In the genomic region with DNA sequence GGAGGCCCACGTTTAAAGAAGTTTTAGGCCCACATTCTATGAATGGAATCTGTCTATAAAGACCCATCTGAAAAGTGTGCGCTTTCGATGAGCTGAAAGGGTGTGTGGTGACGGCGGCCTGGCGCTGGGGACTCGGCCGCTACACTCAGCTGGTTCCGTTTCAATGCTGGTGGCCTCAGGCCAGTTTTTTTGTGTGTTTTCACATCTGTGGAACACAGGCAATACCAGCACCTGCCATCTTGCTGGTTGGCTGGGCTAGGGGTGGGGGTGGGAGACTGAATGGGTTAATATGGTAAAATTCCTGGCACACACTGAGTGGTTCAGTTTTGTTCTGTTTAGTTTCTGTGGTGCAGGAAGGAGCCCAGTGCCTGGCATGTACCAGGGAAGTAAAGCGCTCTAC, we compare ENCODE assay signal across 12 mouse cellular contexts. TPM values are rescaled to one million over a fixed set of nuclear protein-coding genes. Genes with fewer than 3 reads are reported as not detected.
A peak's percentile ranks its signal among the peaks of the same experiment; 100 is the strongest.
DNase-seq lines count a peak whose midpoint lies in the region; ATAC-seq and TF ChIP-seq lines count a peak whose summit lies in the region.
"Had no signal": no experiment of that assay in that cellular context is flagged by ENCODE, and none has a peak within 500 bp of the region (broad histone marks: within the 10 kb centered on the region; RNA-seq: fewer than 3 reads in every experiment).

No protein-coding gene starts in this region.

- H3K9ac ChIP-seq in limb, embryonic 12.5 days (replicated peaks): no peak overlapping the region
- no peak overlapping the region for H3K9ac ChIP-seq in liver, embryonic 15.5 days
- H3K9ac ChIP-seq: lung, embryonic 15.5 days had no signal

- no peak for ATAC-seq in limb, embryonic 12.5 days (ENCODE audit: insufficient number of reproducible peaks, insufficient read depth, low FRiP score, low TSS enrichment, low read depth)
- ATAC-seq in liver, embryonic 15.5 days (ENCODE audit: insufficient read depth): no peak

- no peak overlapping the region for H3K4me3 ChIP-seq in gastrocnemius, adult 2 months
- H3K4me3 ChIP-seq in limb, embryonic 12.5 days (replicated peaks): no peak overlapping the region
- H3K4me3 ChIP-seq in limb, embryonic 10.5 days: no peak overlapping the region
- no peak overlapping the region for H3K4me3 ChIP-seq in liver, embryonic 15.5 days (replicated peaks)
- H3K4me3 ChIP-seq: lung, embryonic 15.5 days had no signal

- 0 out of 2 replicates have a peak, but pooled peaks cover 3% of the 10 kb centered on the region for H3K4me1 ChIP-seq in limb, embryonic 12.5 days (replicated peaks)
- H3K4me1 ChIP-seq in limb, embryonic 10.5 days: 0 out of 2 replicates have a peak, but pooled peaks cover 3% of the 10 kb centered on the region
- peaks cover 79% of the 10 kb centered on the region for H3K4me1 ChIP-seq in liver, embryonic 15.5 days (replicated peaks)
- H3K4me1 ChIP-seq: lung, embryonic 15.5 days had no signal

- 82% methylated on average over 10 of the region's 10 CpGs for WGBS in limb, embryonic 12.5 days
- WGBS in limb, embryonic 10.5 days: 92% methylated on average over 10 of the region's 10 CpGs
- WGBS in liver, embryonic 15.5 days (ENCODE audit: insufficient replicate concordance): 83% methylated on average over 10 of the region's 10 CpGs

- no peaks in the 10 kb centered on the region for H3K9me3 ChIP-seq in limb, embryonic 12.5 days
- H3K9me3 ChIP-seq in limb, embryonic 10.5 days (replicated peaks): no peaks in the 10 kb centered on the region
- no peaks in the 10 kb centered on the region for H3K9me3 ChIP-seq in liver, embryonic 15.5 days (replicated peaks)
- H3K9me3 ChIP-seq: lung, embryonic 15.5 days had no signal

- intact Hi-C loops in gastrocnemius, adult 2 months (cut with DNase I): loop anchor here (5.0 kb wide), 1 partner anchor 34 kb away; no protein-coding TSS in a partner anchor

- TF ChIP-seq CTCF in gastrocnemius, adult 2 months (IDR thresholded peaks at IDR 0.05): no peak

- peak; percentile 33 for DNase-seq in gastrocnemius, adult 2 months
- no peak for DNase-seq in gastrocnemius, adult 8-10 months (ENCODE audit: low spot score in 2 of 2)
- DNase-seq in limb, embryonic 10.5 days (ENCODE audit: low spot score): no peak
- DNase-seq in brain, adult 2 months (ENCODE audit: low read depth, low spot score): peak; percentile 48
- no peak for DNase-seq in adrenal gland, adult 2 months
- no peak for DNase-seq in thymus, adult 18-20 months
- DNase-seq: adrenal gland, postnatal 36 days; cerebellum, adult 8-10 months had no signal

- peaks cover 4% of the 10 kb centered on the region; the same call in 1 of the 2 replicates for H3K36me3 ChIP-seq in limb, embryonic 12.5 days
- no peaks in the 10 kb centered on the region for H3K36me3 ChIP-seq in limb, embryonic 10.5 days
- H3K36me3 ChIP-seq in liver, embryonic 15.5 days (replicated peaks): peaks cover 22% of the 10 kb centered on the region
- H3K36me3 ChIP-seq: lung, embryonic 15.5 days had no signal

- H3K27me3 ChIP-seq in limb, embryonic 12.5 days: no peaks in the 10 kb centered on the region
- H3K27me3 ChIP-seq in limb, embryonic 10.5 days (ENCODE audit: low read depth, poor library complexity, severe bottlenecking): no peaks in the 10 kb centered on the region
- H3K27me3 ChIP-seq in liver, embryonic 15.5 days: no peaks in the 10 kb centered on the region
- H3K27me3 ChIP-seq: lung, embryonic 15.5 days had no signal

- no peak overlapping the region for H3K4me2 ChIP-seq in limb, embryonic 12.5 days
- no peak overlapping the region for H3K4me2 ChIP-seq in liver, embryonic 15.5 days
- H3K4me2 ChIP-seq: lung, embryonic 15.5 days had no signal

- H3K27ac ChIP-seq in gastrocnemius, adult 2 months: no peak overlapping the region
- 0 out of 2 replicates have a peak overlapping the region, but pooled peaks have one; percentile 12 for H3K27ac ChIP-seq in limb, embryonic 12.5 days
- no peak overlapping the region for H3K27ac ChIP-seq in limb, embryonic 10.5 days
- peak overlapping the region; percentile 77 for H3K27ac ChIP-seq in liver, embryonic 15.5 days (replicated peaks)
- H3K27ac ChIP-seq: lung, embryonic 15.5 days had no signal

RNA-seq across cellular contexts. Expression of a gene that starts 15.0 kb away (rescaled TPM):
- total RNA-seq in gastrocnemius, adult 2 months (2021): 10 to 100 TPM in 1 of 2 experiments, 1 to 10 TPM in 1; 6.5 to 10.1 TPM
- total RNA-seq in gastrocnemius, adult 8-10 months (2022): 1 to 10 TPM; 7.5 to 9.7 (median 8.8) TPM
- polyA plus RNA-seq in limb, embryonic 12.5 days (2016; fragmentation: Nextera tagmentation; extraction: Ambion mirVana): 18.8 and 19.5 TPM in 2 replicates
- 8.6 and 10.6 TPM in 2 replicates for polyA plus RNA-seq in limb, embryonic 10.5 days (2016; fragmentation: Nextera tagmentation; extraction: Ambion mirVana)
- polyA plus RNA-seq in liver, embryonic 15.5 days (2015; fragmentation: Nextera tagmentation; extraction: Ambion mirVana): 24.5 and 26.0 TPM in 2 replicates
- total RNA-seq in adrenal gland, adult 2 months (2021): 10 to 100 TPM in 1 of 2 experiments, 1 to 10 TPM in 1; 5.3 to 10.6 TPM
- polyA plus RNA-seq in adrenal gland, adult 2 months (2012; rRNA removed): 6.5 and 7.4 TPM in 2 replicates

RNA-seq across cellular contexts. Expression of a gene that starts 34.4 kb away (rescaled TPM):
- 1 to 10 TPM; 2.7 to 3.6 TPM for total RNA-seq in gastrocnemius, adult 2 months (2021)
- total RNA-seq in gastrocnemius, adult 8-10 months (2022): 1 to 10 TPM; 3.1 to 4.1 (median 3.6) TPM
- polyA plus RNA-seq in limb, embryonic 12.5 days (2016; fragmentation: Nextera tagmentation; extraction: Ambion mirVana): 10.3 and 11.8 TPM in 2 replicates
- 12.8 and 13.7 TPM in 2 replicates for polyA plus RNA-seq in limb, embryonic 10.5 days (2016; fragmentation: Nextera tagmentation; extraction: Ambion mirVana)
- polyA plus RNA-seq in liver, embryonic 15.5 days (2015; fragmentation: Nextera tagmentation; extraction: Ambion mirVana): 5.6 and 6.2 TPM in 2 replicates
- 10 to 100 TPM in 1 of 2 experiments, 1 to 10 TPM in 1; 9.3 to 16.7 TPM for total RNA-seq in adrenal gland, adult 2 months (2021)
- 8.8 and 9.4 TPM in 2 replicates for polyA plus RNA-seq in adrenal gland, adult 2 months (2012; rRNA removed)

RNA-seq across cellular contexts. Expression of a gene that starts 35.9 kb away (rescaled TPM):
- total RNA-seq in gastrocnemius, adult 2 months (2021): not detected
- total RNA-seq in gastrocnemius, adult 8-10 months (2022): not detected
- 0.32 and 0.49 TPM in 2 replicates for polyA plus RNA-seq in limb, embryonic 12.5 days (2016; fragmentation: Nextera tagmentation; extraction: Ambion mirVana)
- 0.18 and 0.35 TPM in 2 replicates for polyA plus RNA-seq in limb, embryonic 10.5 days (2016; fragmentation: Nextera tagmentation; extraction: Ambion mirVana)
- polyA plus RNA-seq in liver, embryonic 15.5 days (2015; fragmentation: Nextera tagmentation; extraction: Ambion mirVana): 0.07 and 0.18 TPM in 2 replicates
- under 1 TPM in 1 of 2 experiments, not detected in 1; 0.24 TPM for total RNA-seq in adrenal gland, adult 2 months (2021)
- 0.24 and 0.44 TPM in 2 replicates for polyA plus RNA-seq in adrenal gland, adult 2 months (2012; rRNA removed)
- total RNA-seq: adrenal gland, postnatal 36 days; ES-E14 had no signal

RNA-seq across cellular contexts. Expression of a gene that starts 52.2 kb away (rescaled TPM):
- total RNA-seq in gastrocnemius, adult 2 months (2021): 10 to 100 TPM; 11.4 to 15.1 TPM
- total RNA-seq in gastrocnemius, adult 8-10 months (2022): 10 to 100 TPM in 3 of 4 experiments, 1 to 10 TPM in 1; 9.0 to 12.9 (median 10.9) TPM
- 39.9 and 46.3 TPM in 2 replicates for polyA plus RNA-seq in limb, embryonic 12.5 days (2016; fragmentation: Nextera tagmentation; extraction: Ambion mirVana)
- 54.6 and 55.3 TPM in 2 replicates for polyA plus RNA-seq in limb, embryonic 10.5 days (2016; fragmentation: Nextera tagmentation; extraction: Ambion mirVana)
- 12.4 and 13.6 TPM in 2 replicates for polyA plus RNA-seq in liver, embryonic 15.5 days (2015; fragmentation: Nextera tagmentation; extraction: Ambion mirVana)
- 10 to 100 TPM; 16.6 to 17.0 TPM for total RNA-seq in adrenal gland, adult 2 months (2021)
- 33.1 and 34.4 TPM in 2 replicates for polyA plus RNA-seq in adrenal gland, adult 2 months (2012; rRNA removed)

RNA-seq across cellular contexts. Expression of a gene that starts 54.3 kb away (rescaled TPM):
- 100 to 1,000 TPM; 169 to 206 TPM for total RNA-seq in gastrocnemius, adult 2 months (2021)
- total RNA-seq in gastrocnemius, adult 8-10 months (2022): 100 to 1,000 TPM; 184 to 219 (median 203) TPM
- 11.5 and 12.4 TPM in 2 replicates for polyA plus RNA-seq in limb, embryonic 12.5 days (2016; fragmentation: Nextera tagmentation; extraction: Ambion mirVana)
- polyA plus RNA-seq in limb, embryonic 10.5 days (2016; fragmentation: Nextera tagmentation; extraction: Ambion mirVana): 0.73 and 1.4 TPM in 2 replicates
- polyA plus RNA-seq in liver, embryonic 15.5 days (2015; fragmentation: Nextera tagmentation; extraction: Ambion mirVana): 1.7 TPM in 2 replicates
- total RNA-seq in adrenal gland, adult 2 months (2021): 10 to 100 TPM in 1 of 2 experiments, 1 to 10 TPM in 1; 5.2 to 14.3 TPM
- polyA plus RNA-seq in adrenal gland, adult 2 months (2012; rRNA removed): 4.6 and 5.7 TPM in 2 replicates

Comparison
In these comparisons a context has a peak if more than half of its experiments do, and no peak if none do; other contexts are left out.
1. DNase-seq: peak in gastrocnemius, adult 2 months (single experiment) and brain, adult 2 months (single experiment); none in gastrocnemius, adult 8-10 months (0 of 2), limb, embryonic 10.5 days (single experiment), adrenal gland, adult 2 months (single experiment) and thymus, adult 18-20 months (0 of 2).
2. H3K27ac ChIP-seq: peak in limb, embryonic 12.5 days (single experiment) and liver, embryonic 15.5 days (single experiment); none in gastrocnemius, adult 2 months (single experiment) and limb, embryonic 10.5 days (single experiment).